25 mouse cellular contexts compared by ENCODE assay signal in genomic region chr15:97847866-97848265, GRCm38 (mm10). TPM values are rescaled to one million over a fixed set of nuclear protein-coding genes. Genes with fewer than 3 reads are reported as not detected.
DNase-seq lines count a peak whose midpoint lies in the region; ATAC-seq and TF ChIP-seq lines count a peak whose summit lies in the region.
"Had no signal": no experiment of that assay in that cellular context is flagged by ENCODE, and none has a peak within 500 bp of the region (broad histone marks: within the 10 kb centered on the region; RNA-seq: fewer than 3 reads in every experiment).

No protein-coding gene starts in this region.

- H3K36me3 ChIP-seq in erythroblast, embryonic 14.5 days (ENCODE audit: control insufficient read depth): peaks cover 4% of the 10 kb centered on the region; the same call in 1 of the 2 replicates
- H3K36me3 ChIP-seq in liver, embryonic 14.5 days (replicated peaks; ENCODE audit: control insufficient read depth, insufficient read depth, low read depth): no peaks in the 10 kb centered on the region
- H3K36me3 ChIP-seq in liver, postnatal 0 days (replicated peaks; ENCODE audit: insufficient read depth, low read length): no peaks in the 10 kb centered on the region
- H3K36me3 ChIP-seq in midbrain, postnatal 0 days (ENCODE audit: insufficient read depth, low read length): no peaks in the 10 kb centered on the region
- H3K36me3 ChIP-seq in midbrain, embryonic 10.5 days: no peaks in the 10 kb centered on the region
- H3K36me3 ChIP-seq: embryonic facial prominence, embryonic 10.5 days; embryonic facial prominence, embryonic 13.5 days; hindbrain, embryonic 12.5 days; hindbrain, embryonic 15.5 days had no signal

- WGBS in liver, embryonic 14.5 days (ENCODE audit: insufficient replicate concordance): 30% methylated on average over 2 of the region's 2 CpGs
- WGBS in liver, postnatal 0 days (ENCODE audit: insufficient replicate concordance): 59% methylated on average over 2 of the region's 2 CpGs
- WGBS in midbrain, postnatal 0 days: 93% methylated on average over 2 of the region's 2 CpGs
- WGBS in midbrain, embryonic 10.5 days: 92% methylated on average over 2 of the region's 2 CpGs

- no peak for TF ChIP-seq EP300 in liver, embryonic 14.5 days (IDR thresholded peaks at IDR 0.05; ENCODE audit: low read depth)
- TF ChIP-seq EP300 in liver, postnatal 0 days (IDR thresholded peaks at IDR 0.05; ENCODE audit: low read depth): no peak

- no peaks in the 10 kb centered on the region for H3K27me3 ChIP-seq in erythroblast, embryonic 14.5 days (ENCODE audit: control insufficient read depth)
- H3K27me3 ChIP-seq in liver, embryonic 14.5 days (ENCODE audit: control insufficient read depth, insufficient read depth, low read length): no peaks in the 10 kb centered on the region
- H3K27me3 ChIP-seq in liver, postnatal 0 days (ENCODE audit: insufficient read depth, low read length): no peaks in the 10 kb centered on the region
- no peaks in the 10 kb centered on the region for H3K27me3 ChIP-seq in midbrain, postnatal 0 days (ENCODE audit: insufficient read depth, low read length)
- H3K27me3 ChIP-seq in midbrain, embryonic 10.5 days (ENCODE audit: low read depth, poor library complexity, severe bottlenecking): no peaks in the 10 kb centered on the region; the same call in 1 of the 2 replicates
- H3K27me3 ChIP-seq: embryonic facial prominence, embryonic 13.5 days; hindbrain, embryonic 12.5 days; hindbrain, embryonic 15.5 days had no signal

- DNase-seq in MEL-GATA-1-ER (ENCODE audit: extremely low read depth, low read depth): peak; percentile 69
- no peak for DNase-seq in liver, embryonic 14.5 days (ENCODE audit: low read depth in 3 of 3, low spot score in 3 of 3)
- no peak for DNase-seq in liver, postnatal 0 days
- no peak for DNase-seq in gastrocnemius, postnatal 36 days
- DNase-seq in midbrain, postnatal 0 days (ENCODE audit: low spot score): no peak
- no peak for DNase-seq in midbrain, embryonic 10.5 days (ENCODE audit: low spot score)
- DNase-seq: adrenal gland, adult 8-10 months; adrenal gland, postnatal 25 days; cerebellum, adult 11-12 months; cerebellum, adult 8-10 months; cerebellum, postnatal 10 days; cerebellum, postnatal 36 days; embryo, embryonic 11 days; forebrain, postnatal 0 days; gastrocnemius, adult 2 months; gastrocnemius, postnatal 25 days had no signal

- peak overlapping the region; percentile 70 for H3K27ac ChIP-seq in liver, embryonic 14.5 days
- H3K27ac ChIP-seq in liver, postnatal 0 days (ENCODE audit: low read depth): peak overlapping the region; percentile 8; the same call in 1 of the 2 replicates
- no peak overlapping the region for H3K27ac ChIP-seq in midbrain, postnatal 0 days (ENCODE audit: low read depth, low read length)
- no peak overlapping the region for H3K27ac ChIP-seq in midbrain, embryonic 10.5 days (replicated peaks)
- H3K27ac ChIP-seq: embryonic facial prominence, embryonic 10.5 days; embryonic facial prominence, embryonic 13.5 days; gastrocnemius, adult 2 months; hindbrain, embryonic 12.5 days; hindbrain, embryonic 15.5 days had no signal

- H3K9ac ChIP-seq in liver, embryonic 14.5 days (replicated peaks): peak overlapping the region; percentile 61
- H3K9ac ChIP-seq in liver, postnatal 0 days (replicated peaks): no peak overlapping the region
- H3K9ac ChIP-seq in midbrain, postnatal 0 days (replicated peaks; ENCODE audit: low read length, poor library complexity, severe bottlenecking): no peak overlapping the region
- H3K9ac ChIP-seq: embryonic facial prominence, embryonic 13.5 days; forebrain, postnatal 0 days; hindbrain, embryonic 12.5 days; hindbrain, embryonic 15.5 days had no signal

- H3K9me3 ChIP-seq in erythroblast, embryonic 14.5 days (ENCODE audit: control insufficient read depth, low read length): peaks cover 3% of the 10 kb centered on the region
- H3K9me3 ChIP-seq in liver, embryonic 14.5 days (ENCODE audit: control insufficient read depth, low read length): no peaks in the 10 kb centered on the region
- H3K9me3 ChIP-seq in liver, postnatal 0 days (ENCODE audit: low read length): no peaks in the 10 kb centered on the region
- no peaks in the 10 kb centered on the region for H3K9me3 ChIP-seq in midbrain, postnatal 0 days (ENCODE audit: low read length)
- H3K9me3 ChIP-seq in midbrain, embryonic 10.5 days (replicated peaks): no peaks in the 10 kb centered on the region
- H3K9me3 ChIP-seq: embryonic facial prominence, embryonic 10.5 days; embryonic facial prominence, embryonic 13.5 days; hindbrain, embryonic 12.5 days; hindbrain, embryonic 15.5 days had no signal

- ATAC-seq in erythroblast, adult 5-6 weeks (replicated peaks; ENCODE audit: low FRiP score, poor library complexity, severe bottlenecking): no peak
- no peak for ATAC-seq in liver, embryonic 14.5 days (ENCODE audit: insufficient read depth)
- no peak for ATAC-seq in liver, postnatal 0 days
- ATAC-seq in midbrain, postnatal 0 days (ENCODE audit: low FRiP score): no peak
- ATAC-seq: activated CD4-positive, CD25-positive, alpha-beta regulatory T cell, adult 4 months; forebrain, embryonic 14.5 days; forebrain, postnatal 0 days had no signal

- peaks cover 98% of the 10 kb centered on the region for H3K4me1 ChIP-seq in erythroblast, embryonic 14.5 days (ENCODE audit: control insufficient read depth)
- peaks cover 44 to 76% of the 10 kb centered on the region in 2 experiments for H3K4me1 ChIP-seq in liver, embryonic 14.5 days (replicated peaks; ENCODE audit: control insufficient read depth in 2 of 2, insufficient read depth in 2 of 2, low read length in 1 of 2)
- peaks cover 35% of the 10 kb centered on the region for H3K4me1 ChIP-seq in liver, postnatal 0 days (ENCODE audit: insufficient read depth)
- no peaks in the 10 kb centered on the region for H3K4me1 ChIP-seq in midbrain, postnatal 0 days (ENCODE audit: insufficient read depth, low read length)
- peaks cover 4% of the 10 kb centered on the region; the same call in 1 of the 2 replicates for H3K4me1 ChIP-seq in midbrain, embryonic 10.5 days
- H3K4me1 ChIP-seq: hindbrain, embryonic 12.5 days had no signal

- H3K4me2 ChIP-seq in liver, embryonic 14.5 days (ENCODE audit: low read depth): peak overlapping the region; percentile 85
- H3K4me2 ChIP-seq in liver, postnatal 0 days (ENCODE audit: low read depth, low read length): peak overlapping the region; percentile 46
- no peak overlapping the region for H3K4me2 ChIP-seq in midbrain, postnatal 0 days (ENCODE audit: low read depth, low read length, poor library complexity, severe bottlenecking)
- H3K4me2 ChIP-seq: embryonic facial prominence, embryonic 13.5 days; heart, embryonic 11.5 days; hindbrain, embryonic 12.5 days; hindbrain, embryonic 15.5 days had no signal

- TF ChIP-seq CTCF in liver, embryonic 14.5 days (IDR thresholded peaks at IDR 0.05; ENCODE audit: low read depth): no peak
- no peak for TF ChIP-seq CTCF in liver, postnatal 0 days (IDR thresholded peaks at IDR 0.05; ENCODE audit: low read depth)
- no peak for TF ChIP-seq CTCF in midbrain, postnatal 0 days (IDR thresholded peaks at IDR 0.05)

- intact Hi-C loops in gastrocnemius, postnatal 36 days (cut with DNase I): no loop called here

- H3K4me3 ChIP-seq in erythroblast, embryonic 14.5 days (replicated peaks): peak overlapping the region; percentile 49
- peak overlapping the region; percentile 1 to 37 for H3K4me3 ChIP-seq in liver, embryonic 14.5 days (ENCODE audit: insufficient read depth in 1 of 2, low read depth in 2 of 2, low read length in 2 of 2)
- no peak overlapping the region for H3K4me3 ChIP-seq in liver, postnatal 0 days (ENCODE audit: low read depth, low read length)
- no peak overlapping the region for H3K4me3 ChIP-seq in midbrain, postnatal 0 days (ENCODE audit: low read depth, low read length)
- H3K4me3 ChIP-seq in midbrain, embryonic 10.5 days: no peak overlapping the region
- H3K4me3 ChIP-seq: embryonic facial prominence, embryonic 10.5 days; embryonic facial prominence, embryonic 13.5 days; gastrocnemius, adult 2 months; hindbrain, embryonic 12.5 days; hindbrain, embryonic 15.5 days had no signal

RNA-seq across cellular contexts. Expression of gene Hdac7, which starts 3.6 kb away (rescaled TPM):
- polyA plus RNA-seq in erythroblast, embryonic 14.5 days (2012): 0.45 and 0.62 TPM in 2 replicates
- total RNA-seq in erythroblast, adult 5-6 weeks (2015; ENCODE audit: low replicate concordance): 3.5 and 7.7 TPM in 2 replicates
- total RNA-seq in erythroblast, adult 5-6 weeks (2017; ENCODE audit: low replicate concordance): 1.1 and 3.8 TPM in 2 replicates
- 8.6 and 11.3 TPM in 2 replicates for polyA plus RNA-seq in liver, embryonic 14.5 days (2012; rRNA removed)
- 4.7 and 6.6 TPM in 2 replicates for polyA plus RNA-seq in liver, embryonic 14.5 days (2014; fragmentation: Nextera tagmentation; extraction: Ambion mirVana)
- 5.3 TPM in 2 replicates for polyA plus RNA-seq in liver, postnatal 0 days (2015; fragmentation: Nextera tagmentation; extraction: Ambion mirVana)
- total RNA-seq in gastrocnemius, postnatal 36 days (2021): 10 to 100 TPM; 10.6 to 11.8 TPM
- total RNA-seq in midbrain, postnatal 0 days (2014; rRNA removed): 22.4 and 24.2 TPM in 2 replicates
- polyA plus RNA-seq in midbrain, postnatal 0 days (2015; fragmentation: Nextera tagmentation; extraction: Ambion mirVana): 28.7 and 29.2 TPM in 2 replicates
- 23.9 and 24.7 TPM in 2 replicates for polyA plus RNA-seq in midbrain, embryonic 10.5 days (2016; fragmentation: Nextera tagmentation; extraction: Ambion mirVana)

Comparison
In these comparisons a context has a peak if more than half of its experiments do, and no peak if none do; other contexts are left out.
1. H3K4me3 ChIP-seq: peak in erythroblast, embryonic 14.5 days (single experiment) and liver, embryonic 14.5 days (2 of 2); none in liver, postnatal 0 days (single experiment), midbrain, postnatal 0 days (single experiment) and midbrain, embryonic 10.5 days (single experiment).
2. H3K27ac ChIP-seq: peak in liver, embryonic 14.5 days (single experiment) and liver, postnatal 0 days (single experiment); none in midbrain, postnatal 0 days (single experiment) and midbrain, embryonic 10.5 days (single experiment).